Mouse (Mus musculus) adrenal gland, adult 18-20 months (tissue): ENCODE measurements around the gene Cdkl2. TPM values are rescaled to one million over a fixed set of nuclear protein-coding genes. Genes with fewer than 3 reads are reported as not detected.
A peak's percentile ranks its signal among the peaks of the same experiment; 100 is the strongest.

ENCODE experiments used
- DNase-seq, 2 experiments: peaks; one replicate each; pipeline ENCODE4 v3.0.0; 2021 to 2022; ENCODE audit warnings: low spot score in 2 of 2
- total RNA-seq, 2 experiments: library from RNA; stranded (reverse); gene quantifications; 1 replicate in 1 of 2; 2 replicates in 1 of 2; pipeline ENCODE4 v1.2.3; 2021

The Cdkl2 gene
- total RNA-seq, 2 experiments from 2014 or later = 6.2 to 8.5 TPM

GRCm38 (mm10) chr5:91994546-91994945 is 49.1 kb downstream of the Cdkl2 start:
- DNase-seq = peak; percentile 2 to 28

- DNase-seq = no peak
Measured at GRCm38 (mm10) chr5:91993061-91993460, 50.6 kb downstream of the Cdkl2 start.

DNA sequence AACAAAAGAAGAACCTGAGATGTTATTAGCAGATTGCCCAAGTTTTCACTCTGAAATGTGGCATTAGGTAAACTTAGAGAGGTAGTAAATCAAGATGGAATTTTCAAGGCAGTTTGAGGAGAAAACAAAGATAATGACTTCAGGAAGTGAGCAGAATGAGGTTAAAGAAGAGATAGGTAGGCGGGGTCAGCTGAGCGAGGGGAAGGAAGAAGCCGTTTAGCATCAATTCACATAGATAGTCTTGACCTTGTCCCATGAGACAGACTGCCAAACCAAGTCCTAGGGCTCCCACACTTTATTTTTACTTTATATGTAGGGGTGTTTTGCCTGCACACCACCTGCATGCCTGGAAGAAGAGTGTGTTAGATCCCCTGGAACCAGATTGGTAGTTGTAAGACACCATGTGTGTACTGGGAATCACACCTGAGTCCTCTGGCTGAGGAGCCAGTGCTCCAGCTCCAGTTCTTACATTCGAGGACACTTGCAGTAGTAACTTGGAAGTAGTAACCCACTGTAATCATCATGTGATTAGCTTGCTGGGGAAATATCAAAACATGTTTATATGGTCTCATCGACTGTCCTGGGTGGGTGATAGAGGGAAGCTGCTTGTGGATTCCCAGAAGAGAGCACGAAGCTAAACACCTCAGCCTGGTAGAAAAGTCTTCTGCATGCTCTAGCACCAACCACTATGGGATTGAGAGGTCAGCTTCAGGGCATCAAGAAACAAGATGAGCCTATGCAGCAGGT is 52.3 kb downstream of the Cdkl2 start:
- DNase-seq = no peak

GRCm38 (mm10) chr5:91989261-91989660 is 54.4 kb downstream of the Cdkl2 start:
- DNase-seq = no peak

- DNase-seq = no peak
Measured at GRCm38 (mm10) chr5:91987799-91988198, 55.9 kb downstream of the Cdkl2 start.

DNA sequence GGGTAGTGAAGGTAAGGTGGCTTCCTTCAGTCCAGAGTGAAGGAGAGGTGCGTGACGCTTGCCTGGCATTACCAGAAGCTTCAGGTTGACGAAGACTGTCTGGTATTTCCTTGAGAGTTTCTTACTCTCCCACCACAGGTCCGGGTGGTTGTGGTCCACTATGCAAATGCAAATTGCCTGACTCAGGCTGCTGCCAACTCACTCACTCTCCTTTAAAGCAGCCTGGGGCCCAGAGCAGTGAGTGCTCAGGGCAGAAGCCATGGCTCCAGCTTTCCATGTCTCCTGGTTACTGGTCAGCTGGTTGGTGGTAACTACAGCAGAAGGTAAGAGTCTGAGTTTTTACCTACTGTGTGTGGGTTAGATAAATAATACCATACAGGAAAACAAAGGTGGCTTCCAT is 56.4 kb downstream of the Cdkl2 start, which contains the start of gene Odaph:
TSS of gene Odaph (plus strand) at position 240 of the 400 bp plus-strand sequence.
- DNase-seq = no peak

GRCm38 (mm10) chr5:91985721-91986120 is 58.0 kb downstream of the Cdkl2 start:
- no peak for DNase-seq

DNA sequence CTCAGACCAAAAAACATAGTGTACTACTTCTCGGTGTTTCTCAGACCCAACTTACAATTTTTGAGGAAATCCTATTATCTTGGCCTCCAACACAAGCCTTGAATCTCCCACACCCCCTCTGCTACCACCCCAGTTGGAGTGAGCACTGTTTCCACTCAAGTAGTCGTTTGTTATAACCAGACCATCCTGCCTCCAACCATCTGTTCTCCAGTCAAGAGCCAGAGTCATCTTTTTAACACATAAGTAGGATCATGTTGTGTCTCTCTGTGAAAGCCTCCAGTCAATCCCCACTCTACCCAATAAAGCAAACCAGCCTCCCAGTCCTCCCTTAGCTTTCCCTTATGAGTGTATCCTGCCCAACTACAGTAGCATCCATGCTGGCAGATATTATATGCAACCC is 60.2 kb downstream of the Cdkl2 start:
- DNase-seq = no peak

DNA sequence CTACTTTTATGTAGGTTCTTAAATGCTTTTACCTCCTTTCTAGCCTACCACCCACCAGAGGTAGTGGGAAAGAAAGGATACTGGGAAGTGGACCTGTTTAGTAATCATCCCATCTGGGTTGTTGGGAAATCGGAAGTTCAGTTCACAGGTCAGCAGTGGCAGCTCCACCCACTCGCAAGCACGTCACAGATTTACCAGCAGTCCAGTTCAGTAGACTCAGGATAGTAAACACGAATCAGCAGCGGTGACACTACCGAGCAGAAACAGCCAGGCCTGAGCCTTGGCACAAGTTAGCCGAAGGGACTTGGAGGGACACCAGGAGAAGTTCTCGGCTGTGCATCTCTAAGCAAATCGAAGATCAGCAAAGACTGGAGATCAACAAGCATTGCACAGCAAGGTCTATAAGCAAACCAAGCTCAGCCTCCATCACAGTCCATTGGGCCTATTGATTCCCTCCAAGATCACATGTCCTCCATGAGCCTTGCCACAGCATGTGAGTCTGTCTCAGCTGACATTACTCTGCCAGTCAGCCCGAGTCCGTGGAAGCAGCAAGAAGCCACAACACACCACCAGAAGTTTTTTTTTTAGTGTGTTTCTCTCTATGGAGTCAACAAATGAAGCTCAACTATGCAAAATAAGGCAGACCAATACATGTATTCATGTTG is 62.4 kb downstream of the Cdkl2 start:
- no peak for DNase-seq

DNA sequence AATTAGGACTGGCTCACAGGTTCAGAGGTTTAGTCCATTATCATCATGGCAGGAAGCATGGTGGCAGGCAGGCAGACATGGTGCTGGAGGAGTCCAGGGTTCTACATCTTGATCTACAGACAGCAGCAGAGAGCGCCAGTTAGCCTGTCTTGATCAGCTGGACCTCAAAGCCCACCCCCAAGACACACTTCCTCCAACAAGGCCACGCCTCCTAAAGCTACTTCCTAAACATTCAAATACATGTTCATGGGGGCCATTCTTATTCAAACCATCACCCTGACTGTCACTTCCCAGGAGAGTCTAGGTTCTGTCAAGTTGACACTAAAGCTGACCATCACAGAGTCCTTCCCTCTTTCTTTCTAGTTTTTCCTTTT is 66.3 kb downstream of the Cdkl2 start:
- DNase-seq = no peak

GRCm38 (mm10) chr5:91976566-91977396 is 66.9 kb downstream of the Cdkl2 start:
- DNase-seq = no peak

DNA sequence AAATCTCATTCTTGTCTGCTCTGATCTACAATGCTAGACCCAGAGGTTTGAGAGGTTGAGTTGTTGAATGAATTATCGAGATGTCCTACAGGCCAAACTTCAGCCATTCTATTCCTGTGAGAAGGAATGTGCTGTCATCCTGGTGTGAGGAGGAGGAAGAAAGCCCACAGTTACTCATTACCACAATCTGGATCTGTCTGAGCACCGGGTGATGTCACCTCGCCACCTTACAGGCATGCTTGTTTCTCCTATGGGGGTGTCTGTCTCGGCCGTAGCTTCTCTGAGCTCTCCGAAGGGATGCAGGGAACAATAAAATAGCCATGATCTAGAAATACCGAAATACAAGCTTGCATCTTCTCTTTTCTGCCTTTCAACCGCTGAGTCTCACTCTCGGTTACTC is 67.9 kb downstream of the Cdkl2 start:
- DNase-seq = no peak

DNA sequence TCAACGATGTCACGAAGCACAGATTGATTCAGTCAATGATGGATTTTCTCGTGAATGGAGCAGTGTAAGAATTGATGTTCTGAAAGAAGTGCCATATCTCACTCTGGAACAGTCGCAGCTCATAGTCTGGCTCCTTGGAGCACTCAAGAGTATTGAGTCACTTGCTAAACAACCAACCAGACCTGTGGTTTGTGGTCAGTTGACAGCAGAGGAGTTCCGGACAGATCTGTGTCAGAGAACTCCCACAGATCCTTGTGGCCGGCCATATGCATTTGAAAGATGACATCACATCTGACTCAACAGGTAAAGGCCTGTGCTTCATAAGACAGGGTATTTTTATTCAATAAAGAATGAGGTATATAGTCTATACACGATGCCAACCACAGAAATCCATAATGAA is 69.7 kb downstream of the Cdkl2 start:
- no peak for DNase-seq

DNA sequence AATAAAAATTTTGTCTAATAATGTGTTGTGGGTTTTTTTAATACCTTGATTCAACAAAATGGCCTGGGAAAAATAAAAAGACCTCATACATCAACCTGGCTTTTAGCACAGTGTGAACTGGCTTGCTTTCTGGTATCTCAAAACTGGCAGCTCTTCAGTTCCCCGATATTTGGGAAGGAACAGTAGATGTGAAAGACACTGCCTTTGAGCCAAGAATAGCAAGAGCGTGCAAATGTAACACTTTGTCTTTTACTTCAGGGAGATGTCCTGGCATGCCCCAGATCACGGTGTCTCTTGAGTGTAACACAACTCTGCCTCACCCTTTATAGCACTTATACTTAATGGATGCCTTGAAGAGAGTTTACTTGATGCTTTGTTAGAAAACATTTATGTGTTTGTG is 71.6 kb downstream of the Cdkl2 start:
- DNase-seq = no peak

DNA sequence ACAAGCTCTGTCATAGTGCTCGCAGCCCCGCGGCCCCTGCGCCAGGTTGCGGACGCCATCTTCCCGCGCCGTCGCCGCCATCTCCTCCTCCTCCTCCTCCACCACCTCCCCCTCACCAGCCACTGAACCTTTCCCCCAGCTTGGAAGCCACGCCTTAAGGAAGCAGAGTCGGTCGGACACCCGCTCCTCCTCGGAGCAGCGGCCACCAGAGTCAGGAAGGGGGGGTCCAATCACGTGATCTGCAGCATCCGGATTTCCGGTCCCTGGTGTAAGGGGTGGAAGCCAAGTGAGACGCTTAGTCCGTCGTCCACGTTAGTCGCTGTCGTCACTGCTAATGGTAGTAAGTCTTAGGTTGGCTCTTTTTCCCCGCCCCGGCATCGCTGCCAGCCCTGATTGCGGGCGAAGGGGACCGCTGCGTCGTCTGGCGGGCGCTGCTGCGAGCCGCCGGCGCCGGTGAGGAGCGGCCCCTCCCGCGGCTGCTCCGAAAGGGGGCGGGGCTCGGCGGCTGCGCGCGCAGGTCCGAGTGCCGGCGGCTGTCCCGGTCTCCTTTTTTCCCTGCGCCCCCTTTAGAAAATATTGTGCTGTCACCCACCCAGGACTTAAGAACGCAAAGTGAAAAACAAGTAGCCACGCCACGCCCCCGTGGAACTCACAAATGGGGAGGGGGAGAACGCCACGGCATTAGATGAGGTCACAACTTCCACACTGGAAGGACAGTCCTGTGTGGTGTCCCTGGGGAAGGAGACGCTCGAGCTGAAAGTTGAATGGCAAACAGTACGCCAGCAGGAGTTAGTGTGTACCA is 80.8 kb downstream of the Cdkl2 start, which contains the start of gene Rchy1:
TSS of gene Rchy1 (minus strand) at position 430 of the 802 bp plus-strand sequence.
- DNase-seq = peak; percentile 92 to 93

DNA sequence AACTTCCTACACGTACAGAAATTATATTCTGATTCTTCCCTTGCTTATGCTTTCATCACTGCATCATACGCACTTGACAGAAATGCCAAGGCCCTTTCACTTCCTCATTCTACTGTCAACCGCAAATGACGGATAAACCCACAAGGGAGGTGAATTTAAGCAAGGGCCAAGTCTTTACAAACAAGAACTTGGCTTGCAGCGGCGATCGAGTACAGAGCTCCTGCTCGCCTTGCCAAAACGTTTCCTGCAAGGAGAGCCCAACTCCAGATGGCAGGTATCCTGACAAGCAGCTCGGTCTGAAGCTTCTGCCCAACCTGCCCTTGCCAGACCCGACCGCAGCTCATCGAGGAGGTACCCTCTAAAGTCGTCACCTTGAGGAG is 81.4 kb downstream of the Cdkl2 start:
- no peak for DNase-seq

DNA sequence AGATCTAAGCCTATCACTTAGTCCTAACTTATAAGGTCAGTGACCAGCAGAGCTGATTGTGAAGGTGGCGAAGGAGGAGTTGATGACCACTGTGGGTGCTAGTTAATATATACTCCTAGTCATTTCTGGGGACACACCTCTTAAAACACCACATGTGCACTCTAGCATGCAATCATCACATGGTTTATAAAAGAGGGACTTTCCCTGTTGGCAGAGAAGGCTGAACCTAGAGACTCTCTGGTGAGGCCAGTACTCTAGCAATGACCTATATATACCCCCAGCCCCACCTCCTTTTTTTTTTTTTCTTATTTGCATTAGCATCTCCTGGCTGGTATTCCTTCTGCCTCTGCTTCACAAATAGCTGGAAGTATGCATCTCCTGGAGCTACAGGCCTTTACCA is 82.3 kb downstream of the Cdkl2 start:
- DNase-seq = no peak

- DNase-seq = peak in 1 of 2 experiments; percentile 18
Measured at GRCm38 (mm10) chr5:91960606-91961254, 83.0 kb downstream of the Cdkl2 start.

DNA sequence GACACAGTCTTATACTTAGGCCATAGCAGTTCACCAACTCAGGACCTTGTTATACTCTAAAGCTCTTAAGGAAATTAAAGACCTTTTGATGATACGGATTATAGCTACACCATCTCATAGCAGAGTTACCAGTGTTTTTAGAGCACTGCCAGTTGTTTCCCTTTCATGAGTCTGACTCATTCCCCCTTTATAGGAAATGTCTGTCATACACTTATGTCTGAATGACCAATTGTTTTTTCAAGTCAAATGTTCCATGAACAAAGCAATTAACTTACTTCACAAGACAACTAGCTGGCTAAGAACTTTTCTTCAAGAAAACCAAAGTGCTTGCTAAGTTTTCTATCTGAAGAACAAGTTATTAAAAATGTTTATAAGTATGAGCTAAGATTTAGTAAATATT is 83.7 kb downstream of the Cdkl2 start:
- DNase-seq = no peak

DNA sequence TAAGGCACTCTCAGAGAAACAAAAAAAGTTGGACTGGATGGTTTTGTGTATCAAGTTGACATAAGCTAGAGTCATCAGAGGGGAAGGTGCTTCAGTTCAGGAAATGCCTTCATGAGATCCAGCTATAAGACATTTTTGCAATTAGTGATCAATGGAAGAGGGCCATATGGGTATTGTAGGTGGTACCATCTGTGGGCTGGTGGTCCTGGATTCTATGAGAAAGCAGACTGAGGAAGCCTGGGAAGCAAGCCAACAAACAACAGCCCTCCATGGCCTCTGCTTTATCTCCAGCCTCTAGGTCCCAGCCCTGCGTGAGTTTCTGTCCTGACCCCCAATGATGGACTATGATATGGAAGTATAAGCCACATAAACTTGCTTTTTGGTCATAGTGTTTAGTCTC is 84.6 kb downstream of the Cdkl2 start:
- no peak for DNase-seq
